Mouse (Mus musculus): ENCODE data around the gene Gcnt2.
"Not testable (repeated sequence)": the region's sequence is repeated elsewhere in the genome, so short reads cannot be mapped to it uniquely, and the experiment has no call there.

The Gcnt2 gene

GRCm38 (mm10) chr13:40875415-40875814 lies 15.9 kb downstream of the Gcnt2 start:
- no peak for DNase-seq

GRCm38 (mm10) chr13:40877589-40877988 lies 18.0 kb downstream of the Gcnt2 start:
- no peak for DNase-seq

GRCm38 (mm10) chr13:40880557-40880956 lies 21.0 kb downstream of the Gcnt2 start:
- DNase-seq = no peak

- no peak for DNase-seq
These were observed 23.1 kb downstream of the Gcnt2 start for GRCm38 (mm10) chr13:40882606-40883005.

DNA sequence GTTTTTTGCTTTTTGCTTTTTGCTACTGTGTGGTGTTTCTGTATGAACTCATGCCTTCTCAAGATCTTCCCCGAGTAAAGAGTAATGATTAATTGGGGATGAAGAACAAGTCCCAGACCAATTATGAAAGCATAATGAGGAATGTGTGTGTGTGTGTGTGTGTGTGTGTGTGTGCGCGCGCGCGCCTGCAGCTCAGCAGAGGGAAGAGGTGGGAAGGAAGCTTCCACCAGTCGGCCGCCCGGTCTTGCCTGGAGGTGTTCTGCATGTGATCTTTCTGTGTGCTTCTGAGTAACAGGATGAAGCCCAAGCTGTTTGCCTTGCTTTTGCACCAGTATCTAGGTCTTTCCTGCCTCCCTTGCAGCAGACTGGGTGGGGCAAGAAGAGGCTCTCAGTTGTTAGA lies 24.3 kb downstream of the Gcnt2 start:
- no peak for DNase-seq

GRCm38 (mm10) chr13:40884878-40885277 lies 25.3 kb downstream of the Gcnt2 start:
- no peak for DNase-seq

GRCm38 (mm10) chr13:40885935-40886642 lies 26.5 kb downstream of the Gcnt2 start:
- no peak for DNase-seq

DNA sequence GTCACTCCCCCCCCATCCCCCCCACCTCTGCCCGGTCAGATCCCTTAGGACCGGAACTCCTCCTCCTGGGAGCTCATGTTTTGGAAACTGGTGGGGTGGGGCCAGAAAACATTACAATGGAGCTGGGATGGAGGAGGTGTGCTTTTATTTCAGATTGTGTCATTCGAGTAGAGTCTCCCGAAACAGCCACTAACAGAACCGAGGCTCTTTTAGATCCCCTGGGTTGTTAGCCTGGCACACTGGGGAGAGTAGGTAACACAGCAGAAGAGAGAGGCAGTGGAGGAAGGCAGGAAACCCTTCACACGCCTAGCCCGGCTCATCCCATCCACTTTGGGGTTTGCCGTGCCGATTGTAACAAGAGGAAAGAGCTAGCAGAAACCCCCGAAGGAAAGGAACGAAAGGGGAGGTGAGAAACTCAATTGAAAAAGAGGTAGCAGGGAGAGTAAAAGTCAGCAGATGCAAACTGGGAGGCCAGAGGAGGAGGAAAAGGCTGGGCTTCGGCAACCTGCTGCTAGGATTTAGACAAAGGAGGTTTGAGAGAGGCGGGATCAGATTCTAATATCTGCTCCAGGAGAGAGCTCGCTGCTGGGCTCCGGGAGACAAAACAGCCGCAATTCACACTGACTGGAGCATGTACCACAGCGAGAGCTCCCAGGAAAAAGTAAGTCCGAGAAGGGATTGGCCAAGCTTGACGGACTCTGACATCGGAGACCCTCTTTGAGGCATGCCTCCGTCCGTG lies 27.3 kb downstream of the Gcnt2 start:
- no peak for DNase-seq

- peak in 1 of 2 experiments; percentile 3 for DNase-seq
These were observed 31.0 kb downstream of the Gcnt2 start for GRCm38 (mm10) chr13:40890595-40890994.

DNA sequence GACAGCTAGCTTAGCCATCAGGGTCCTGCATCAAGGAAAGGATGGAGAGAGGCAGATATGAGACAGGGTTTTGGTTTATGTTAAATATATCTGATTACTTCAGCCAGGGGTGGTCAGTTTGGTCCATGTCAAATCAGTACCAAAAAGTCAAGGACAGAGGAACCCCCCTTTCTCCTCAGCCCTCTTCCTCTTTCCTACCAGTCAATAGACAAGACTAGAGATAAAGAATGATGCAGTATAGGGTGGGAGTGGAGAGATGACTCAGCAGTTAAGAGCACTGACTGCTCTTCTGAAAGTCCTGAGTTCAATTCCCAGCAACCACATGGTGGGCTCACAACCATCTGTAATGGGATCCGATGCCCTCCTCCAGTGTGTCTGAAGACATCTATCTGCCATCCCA lies 31.8 kb downstream of the Gcnt2 start:
- DNase-seq = not testable (repeated sequence)

DNA sequence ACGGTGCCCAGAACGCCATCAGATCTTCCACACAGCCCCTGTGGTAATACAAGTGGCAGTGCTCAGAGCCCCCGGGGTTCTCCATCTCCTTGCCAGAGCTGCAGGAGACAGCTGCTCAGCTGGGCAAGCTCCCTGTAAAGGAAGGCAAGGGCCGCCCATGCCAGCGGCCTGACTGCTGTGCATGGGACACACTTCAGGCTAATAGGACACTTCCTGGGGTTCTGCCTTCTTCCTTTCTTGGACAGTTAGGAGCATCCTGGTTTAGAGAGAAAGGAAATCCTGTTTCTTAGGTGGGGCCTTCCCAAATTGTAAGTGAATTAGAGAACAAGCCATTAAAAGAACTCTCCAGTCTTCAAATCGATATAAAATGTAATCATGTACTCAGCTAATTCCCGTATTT lies 32.5 kb downstream of the Gcnt2 start:
- DNase-seq = no peak

GRCm38 (mm10) chr13:40892547-40892946 lies 33.0 kb downstream of the Gcnt2 start:
- no peak for DNase-seq

GRCm38 (mm10) chr13:40893573-40893972 lies 34.0 kb downstream of the Gcnt2 start:
- DNase-seq = no peak

GRCm38 (mm10) chr13:40898049-40898690 lies 38.6 kb downstream of the Gcnt2 start:
- DNase-seq = not testable (repeated sequence)

DNA sequence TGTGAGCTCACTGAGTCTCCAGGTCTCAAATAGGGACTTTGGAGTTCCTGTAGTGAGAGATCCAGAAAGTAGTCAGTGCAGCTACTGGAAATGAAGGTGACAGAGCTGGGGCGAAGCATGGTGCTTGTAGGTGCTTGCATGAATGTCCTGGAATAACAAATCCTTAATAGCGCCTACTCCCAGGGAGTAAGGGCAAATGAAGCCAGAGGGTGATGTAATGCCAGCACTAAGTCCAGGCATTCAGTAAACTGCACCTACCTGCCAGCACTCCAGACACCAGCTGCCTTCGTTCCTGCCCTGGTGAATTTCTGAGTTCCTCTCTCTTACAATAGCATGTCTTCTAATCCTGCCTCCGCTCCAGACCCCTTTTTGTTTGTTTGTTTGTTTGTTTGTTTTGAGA lies 39.1 kb downstream of the Gcnt2 start:
- no peak for DNase-seq

DNA sequence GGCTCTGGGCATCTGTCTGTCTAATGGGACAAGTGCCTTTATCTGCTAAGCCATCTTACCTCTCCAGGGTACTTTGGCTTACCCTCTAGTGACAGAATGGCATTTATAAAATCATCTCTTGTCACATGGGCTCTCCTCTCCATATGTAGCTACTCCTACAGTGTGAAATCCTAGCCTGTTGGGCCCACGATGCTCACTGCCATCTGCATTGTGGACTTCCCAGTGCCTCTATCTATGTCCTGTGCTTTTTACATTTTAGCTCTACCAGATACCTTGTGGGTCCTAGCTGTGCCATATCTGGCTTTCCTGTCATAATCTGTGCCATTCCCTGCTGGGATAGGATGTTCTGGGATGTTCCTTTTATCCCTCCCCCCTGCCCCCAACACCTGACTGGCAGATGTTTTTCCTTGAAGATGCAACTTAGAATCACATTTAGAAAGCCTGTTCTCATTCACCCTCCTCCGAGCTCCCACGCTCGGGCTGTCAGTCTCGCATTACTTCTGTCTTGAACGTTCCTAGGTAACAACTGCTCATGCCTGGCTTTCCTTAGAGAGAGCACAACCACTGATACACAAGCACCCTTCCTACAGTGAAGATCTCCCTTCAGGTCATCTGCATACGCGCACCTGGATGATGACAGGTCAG lies 39.9 kb downstream of the Gcnt2 start:
- no peak for DNase-seq

- no peak for DNase-seq
These were observed 40.7 kb downstream of the Gcnt2 start for GRCm38 (mm10) chr13:40899994-40900970.

GRCm38 (mm10) chr13:40901263-40901662 lies 41.7 kb downstream of the Gcnt2 start:
- no peak for DNase-seq

DNA sequence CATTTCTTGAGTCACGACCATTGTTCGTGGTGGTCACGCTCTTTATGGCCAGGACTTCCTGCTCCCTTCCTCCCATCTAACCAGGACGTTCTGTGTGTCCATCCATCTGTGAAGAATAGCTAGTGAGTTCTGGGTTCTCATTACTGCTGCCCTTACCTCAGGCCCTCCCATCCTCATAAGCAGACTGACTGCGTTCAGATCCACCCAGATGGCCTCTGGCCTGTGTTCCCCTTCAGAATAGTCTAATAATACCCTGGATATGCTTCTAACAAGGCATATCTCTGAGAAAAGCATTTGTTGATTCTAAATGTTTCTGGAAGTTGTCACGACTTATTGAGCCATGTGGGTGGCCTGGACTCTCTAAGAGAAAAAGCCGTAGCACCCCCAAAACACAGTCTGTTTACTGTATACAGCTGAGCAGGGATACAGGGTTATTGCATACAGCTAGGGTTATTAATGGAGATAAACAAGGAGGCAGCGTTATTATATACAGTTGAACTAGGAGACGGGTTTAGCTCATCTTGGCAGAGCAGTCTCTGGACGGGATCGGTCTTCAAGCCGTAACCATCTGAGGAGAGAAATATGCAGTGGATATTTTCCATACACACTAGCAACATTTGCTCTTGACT lies 42.4 kb downstream of the Gcnt2 start:
- no peak for DNase-seq

GRCm38 (mm10) chr13:40904080-40904479 lies 44.5 kb downstream of the Gcnt2 start:
- no peak for DNase-seq

DNA sequence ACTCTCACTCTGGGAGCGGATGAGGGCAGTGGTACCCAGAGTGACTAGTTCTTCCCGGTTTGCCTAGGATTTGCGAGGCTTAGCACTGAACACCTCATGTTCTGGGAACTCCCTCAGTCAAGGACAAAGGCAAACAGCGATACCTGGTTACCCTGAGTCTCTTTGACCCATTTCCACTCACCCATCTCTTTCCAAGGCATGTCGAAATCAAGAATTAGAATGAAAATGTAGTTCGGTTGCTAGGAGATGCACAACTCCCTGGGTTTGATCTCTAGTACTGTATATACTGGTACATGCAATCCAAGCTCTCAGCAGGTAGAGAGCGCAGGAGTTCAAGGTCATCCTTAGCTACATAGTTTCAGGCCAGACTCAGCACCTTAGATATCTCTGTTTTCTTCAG lies 47.0 kb downstream of the Gcnt2 start:
- no peak for DNase-seq

- no peak for DNase-seq
These were observed 47.7 kb downstream of the Gcnt2 start for GRCm38 (mm10) chr13:40907274-40907673.
